Mouse (Mus musculus): ENCODE data around the gene 1700019N19Rik. TPM values are rescaled to one million over a fixed set of nuclear protein-coding genes. Genes with fewer than 3 reads are reported as not detected.

1700019N19Rik gene
- polyA plus RNA-seq, 1 experiment from 2014 or later, result not detected

- no peak overlapping the region for H3K27ac ChIP-seq (ENCODE audit: low read depth, low read length)
- H3K36me3 ChIP-seq (ENCODE audit: control insufficient read depth, insufficient read depth, low read length), result no peaks in the 10 kb centered on the region
- H3K9me3 ChIP-seq (ENCODE audit: control insufficient read depth, low read length), result no peaks in the 10 kb centered on the region
- H3K4me2 ChIP-seq (replicated peaks; ENCODE audit: low read depth, low read length), result no peak overlapping the region
- no peak for ATAC-seq (ENCODE audit: low FRiP score, low TSS enrichment)
- no peak overlapping the region for H3K4me3 ChIP-seq (ENCODE audit: low read length)
- H3K4me1 ChIP-seq (ENCODE audit: control insufficient read depth, insufficient read depth, low read length), result no peaks in the 10 kb centered on the region
- no peaks in the 10 kb centered on the region for H3K27me3 ChIP-seq (ENCODE audit: control insufficient read depth, insufficient read depth, low read length)
- H3K9ac ChIP-seq (ENCODE audit: low read depth, low read length), result no peak overlapping the region
- 71% methylated on average over 4 of the region's 4 CpGs for WGBS
Measured at GRCm38 (mm10) chr19:58781566-58781965, 12.7 kb downstream of the 1700019N19Rik start.

- ATAC-seq (ENCODE audit: low FRiP score, low TSS enrichment), result no peak
- Histone ChIP-seq H3K36me3 (ENCODE audit: control insufficient read depth, insufficient read depth, low read length) (no peaks in the 10 kb centered on the region), H3K9ac (ENCODE audit: low read depth, low read length) (no peak overlapping the region), H3K9me3 (ENCODE audit: control insufficient read depth, low read length) (no peaks in the 10 kb centered on the region), H3K27me3 (ENCODE audit: control insufficient read depth, insufficient read depth, low read length) (no peaks in the 10 kb centered on the region), H3K4me2 (replicated peaks; ENCODE audit: low read depth, low read length) (no peak overlapping the region), H3K4me3 (ENCODE audit: low read length) (no peak overlapping the region), H3K4me1 (ENCODE audit: control insufficient read depth, insufficient read depth, low read length) (no peaks in the 10 kb centered on the region), H3K27ac (ENCODE audit: low read depth, low read length) (no peak overlapping the region)
- WGBS, result 70% methylated on average over 5 of the region's 5 CpGs
Measured at GRCm38 (mm10) chr19:58776461-58776860, 17.8 kb downstream of the 1700019N19Rik start.

GRCm38 (mm10) chr19:58767329-58767728 lies 26.9 kb downstream of the 1700019N19Rik start:
- H3K27me3 ChIP-seq (ENCODE audit: control insufficient read depth, insufficient read depth, low read length), result no peaks in the 10 kb centered on the region

GRCm38 (mm10) chr19:58762848-58763541 lies 31.3 kb downstream of the 1700019N19Rik start:
- Histone ChIP-seq H3K27ac (ENCODE audit: low read depth, low read length) (no peak overlapping the region), H3K9ac (ENCODE audit: low read depth, low read length) (no peak overlapping the region), H3K4me3 (ENCODE audit: low read length) (no peak overlapping the region), H3K36me3 (ENCODE audit: control insufficient read depth, insufficient read depth, low read length) (no peaks in the 10 kb centered on the region), H3K4me2 (replicated peaks; ENCODE audit: low read depth, low read length) (no peak overlapping the region), H3K4me1 (ENCODE audit: control insufficient read depth, insufficient read depth, low read length) (no peaks in the 10 kb centered on the region), H3K9me3 (ENCODE audit: control insufficient read depth, low read length) (no peaks in the 10 kb centered on the region), H3K27me3 (ENCODE audit: control insufficient read depth, insufficient read depth, low read length) (no peaks in the 10 kb centered on the region)
- peak; percentile 84 for ATAC-seq (ENCODE audit: low FRiP score, low TSS enrichment)
- 9% methylated on average over 12 of the region's 12 CpGs for WGBS

More at GRCm38 (mm10) chr19:58767329-58767728, 26.9 kb downstream of the 1700019N19Rik start:
- Histone ChIP-seq H3K4me2 (replicated peaks; ENCODE audit: low read depth, low read length) (no peak overlapping the region), H3K4me1 (ENCODE audit: control insufficient read depth, insufficient read depth, low read length) (no peaks in the 10 kb centered on the region), H3K9me3 (ENCODE audit: control insufficient read depth, low read length) (no peaks in the 10 kb centered on the region), H3K9ac (ENCODE audit: low read depth, low read length) (no peak overlapping the region), H3K27ac (ENCODE audit: low read depth, low read length) (no peak overlapping the region), H3K4me3 (ENCODE audit: low read length) (no peak overlapping the region), H3K36me3 (ENCODE audit: control insufficient read depth, insufficient read depth, low read length) (no peaks in the 10 kb centered on the region)
- 81% methylated on average over 6 of the region's 6 CpGs for WGBS
- ATAC-seq (ENCODE audit: low FRiP score, low TSS enrichment), result no peak

GRCm38 (mm10) chr19:58762316-58762715 lies 31.9 kb downstream of the 1700019N19Rik start:
- Histone ChIP-seq H3K9me3 (ENCODE audit: control insufficient read depth, low read length) (no peaks in the 10 kb centered on the region), H3K36me3 (ENCODE audit: control insufficient read depth, insufficient read depth, low read length) (no peaks in the 10 kb centered on the region), H3K4me3 (ENCODE audit: low read length) (no peak overlapping the region), H3K27me3 (ENCODE audit: control insufficient read depth, insufficient read depth, low read length) (no peaks in the 10 kb centered on the region), H3K27ac (ENCODE audit: low read depth, low read length) (no peak overlapping the region), H3K4me2 (replicated peaks; ENCODE audit: low read depth, low read length) (no peak overlapping the region), H3K4me1 (ENCODE audit: control insufficient read depth, insufficient read depth, low read length) (no peaks in the 10 kb centered on the region), H3K9ac (ENCODE audit: low read depth, low read length) (no peak overlapping the region)
- 21% methylated on average over 6 of the region's 6 CpGs for WGBS
- peak; percentile 63 for ATAC-seq (ENCODE audit: low FRiP score, low TSS enrichment)

- WGBS, result 42% methylated on average over 9 of the region's 9 CpGs
- no peaks in the 10 kb centered on the region for H3K4me1 ChIP-seq (ENCODE audit: control insufficient read depth, insufficient read depth, low read length)
- ATAC-seq (ENCODE audit: low FRiP score, low TSS enrichment), result peak; percentile 80
Measured at GRCm38 (mm10) chr19:58759423-58759822, 34.8 kb downstream of the 1700019N19Rik start, which contains the start of gene Pnliprp2. Gene Pnliprp2, plus strand, starts transcription at chr19:58759719.

GRCm38 (mm10) chr19:58758871-58759270 lies 35.4 kb downstream of the 1700019N19Rik start:
- WGBS, result 95% methylated on average over 4 of the region's 4 CpGs
- Histone ChIP-seq H3K9ac (ENCODE audit: low read depth, low read length) (no peak overlapping the region), H3K36me3 (ENCODE audit: control insufficient read depth, insufficient read depth, low read length) (no peaks in the 10 kb centered on the region), H3K4me3 (ENCODE audit: low read length) (no peak overlapping the region), H3K27ac (ENCODE audit: low read depth, low read length) (no peak overlapping the region), H3K4me1 (ENCODE audit: control insufficient read depth, insufficient read depth, low read length) (no peaks in the 10 kb centered on the region), H3K4me2 (replicated peaks; ENCODE audit: low read depth, low read length) (no peak overlapping the region), H3K27me3 (ENCODE audit: control insufficient read depth, insufficient read depth, low read length) (no peaks in the 10 kb centered on the region), H3K9me3 (ENCODE audit: control insufficient read depth, low read length) (peaks cover 2% of the 10 kb centered on the region; the same call in 1 of the 2 replicates)
- ATAC-seq (ENCODE audit: low FRiP score, low TSS enrichment), result no peak

More at GRCm38 (mm10) chr19:58759423-58759822, 34.8 kb downstream of the 1700019N19Rik start, which contains the start of gene Pnliprp2:
- Histone ChIP-seq H3K4me2 (replicated peaks; ENCODE audit: low read depth, low read length) (no peak within 1 kb of the TSS), H3K27me3 (ENCODE audit: control insufficient read depth, insufficient read depth, low read length) (no peaks in the 10 kb centered on the region), H3K9me3 (ENCODE audit: control insufficient read depth, low read length) (peaks cover 2% of the 10 kb centered on the region; the same call in 1 of the 2 replicates), H3K4me3 (ENCODE audit: low read length) (no peak within 1 kb of the TSS), H3K27ac (ENCODE audit: low read depth, low read length) (no peak within 1 kb of the TSS), H3K9ac (ENCODE audit: low read depth, low read length) (no peak within 1 kb of the TSS), H3K36me3 (ENCODE audit: control insufficient read depth, insufficient read depth, low read length) (no peaks in the 10 kb centered on the region)

GRCm38 (mm10) chr19:58751504-58751903 lies 42.8 kb downstream of the 1700019N19Rik start:
- no peaks in the 10 kb centered on the region for H3K27me3 ChIP-seq (ENCODE audit: control insufficient read depth, insufficient read depth, low read length)
- peaks cover 2% of the 10 kb centered on the region; the same call in 1 of the 2 replicates for H3K9me3 ChIP-seq (ENCODE audit: control insufficient read depth, low read length)
- H3K4me1 ChIP-seq (ENCODE audit: control insufficient read depth, insufficient read depth, low read length), result no peaks in the 10 kb centered on the region
- no peak overlapping the region for H3K27ac ChIP-seq (ENCODE audit: low read depth, low read length)
- H3K4me3 ChIP-seq (ENCODE audit: low read length), result no peak overlapping the region
- H3K4me2 ChIP-seq (replicated peaks; ENCODE audit: low read depth, low read length), result no peak overlapping the region
- H3K9ac ChIP-seq (ENCODE audit: low read depth, low read length), result no peak overlapping the region
- 73% methylated on average over 2 of the region's 2 CpGs for WGBS
- H3K36me3 ChIP-seq (ENCODE audit: control insufficient read depth, insufficient read depth, low read length), result no peaks in the 10 kb centered on the region
- no peak for ATAC-seq (ENCODE audit: low FRiP score, low TSS enrichment)

- no peaks in the 10 kb centered on the region for H3K27me3 ChIP-seq (ENCODE audit: control insufficient read depth, insufficient read depth, low read length)
- no peaks in the 10 kb centered on the region for H3K4me1 ChIP-seq (ENCODE audit: control insufficient read depth, insufficient read depth, low read length)
- H3K4me3 ChIP-seq (ENCODE audit: low read length), result no peak overlapping the region
- no peaks in the 10 kb centered on the region for H3K36me3 ChIP-seq (ENCODE audit: control insufficient read depth, insufficient read depth, low read length)
- no peak overlapping the region for H3K4me2 ChIP-seq (replicated peaks; ENCODE audit: low read depth, low read length)
- H3K9me3 ChIP-seq (ENCODE audit: control insufficient read depth, low read length), result no peaks in the 10 kb centered on the region
- no peak overlapping the region for H3K27ac ChIP-seq (ENCODE audit: low read depth, low read length)
- WGBS, result 53% methylated on average over 2 of the region's 2 CpGs
- no peak overlapping the region for H3K9ac ChIP-seq (ENCODE audit: low read depth, low read length)
- no peak for ATAC-seq (ENCODE audit: low FRiP score, low TSS enrichment)
Measured at GRCm38 (mm10) chr19:58750822-58751221, 43.4 kb downstream of the 1700019N19Rik start.
